Mouse (Mus musculus) cerebellum, postnatal 36 days (tissue): ENCODE measurements around the gene Ttc23.
A peak's percentile ranks its signal among the peaks of the same experiment; 100 is the strongest.

Experiments
- DNase-seq, 2 experiments: peaks; one replicate each; pipeline ENCODE4 v3.0.0; 2021 to 2022; ENCODE audit warnings: mixed read lengths in 2 of 2

Ttc23 gene

GRCm38 (mm10) chr7:67754606-67755005, 107.4 kb downstream of the Ttc23 start:
- no peak for DNase-seq

- DNase-seq, result no peak
Measured at GRCm38 (mm10) chr7:67755366-67755765, 108.2 kb downstream of the Ttc23 start.

- no peak for DNase-seq
Measured at GRCm38 (mm10) chr7:67756636-67757035, 109.4 kb downstream of the Ttc23 start.

GRCm38 (mm10) chr7:67758506-67758857, 111.3 kb downstream of the Ttc23 start:
- peak in 1 of 2 experiments; percentile 13 for DNase-seq

- peak; percentile 8 to 41 for DNase-seq
Measured at GRCm38 (mm10) chr7:67758858-67759628, 111.8 kb downstream of the Ttc23 start.

- peak; percentile 85 to 89 for DNase-seq
Measured at GRCm38 (mm10) chr7:67759629-67759995, 112.4 kb downstream of the Ttc23 start, which contains the start of gene Synm. Synm (minus strand) TSS chr7:67759742.

- DNase-seq, result no peak
Measured at GRCm38 (mm10) chr7:67763625-67764024, 116.4 kb downstream of the Ttc23 start.

GRCm38 (mm10) chr7:67768125-67768524, 120.9 kb downstream of the Ttc23 start:
- no peak for DNase-seq

- no peak for DNase-seq
Measured at GRCm38 (mm10) chr7:67769487-67769886, 122.3 kb downstream of the Ttc23 start.

GRCm38 (mm10) chr7:67772231-67772630, 125.0 kb downstream of the Ttc23 start:
- no peak for DNase-seq

- DNase-seq, result no peak
Measured at GRCm38 (mm10) chr7:67775623-67776022, 128.4 kb downstream of the Ttc23 start.

- no peak for DNase-seq
Measured at GRCm38 (mm10) chr7:67776636-67777305, 129.6 kb downstream of the Ttc23 start.

GRCm38 (mm10) chr7:67787861-67788260, 140.7 kb downstream of the Ttc23 start:
- DNase-seq, result no peak

- DNase-seq, result peak; percentile 61 to 72
Measured at GRCm38 (mm10) chr7:67788713-67789112, 141.5 kb downstream of the Ttc23 start.

GRCm38 (mm10) chr7:67791256-67791655, 144.0 kb downstream of the Ttc23 start:
- no peak for DNase-seq

- DNase-seq, result no peak
Measured at GRCm38 (mm10) chr7:67793449-67793848, 146.2 kb downstream of the Ttc23 start.

GRCm38 (mm10) chr7:67797065-67797464, 149.9 kb downstream of the Ttc23 start:
- DNase-seq, result no peak

GRCm38 (mm10) chr7:67798476-67798875, 151.3 kb downstream of the Ttc23 start:
- DNase-seq, result no peak

- DNase-seq, result no peak
Measured at GRCm38 (mm10) chr7:67800547-67800946, 153.3 kb downstream of the Ttc23 start.

GRCm38 (mm10) chr7:67801022-67801421, 153.8 kb downstream of the Ttc23 start:
- DNase-seq, result no peak

- DNase-seq, result peak; percentile 83 to 87
Measured at GRCm38 (mm10) chr7:67803015-67803856, 156.0 kb downstream of the Ttc23 start.

- no peak for DNase-seq
Measured at GRCm38 (mm10) chr7:67803857-67804215, 156.6 kb downstream of the Ttc23 start.
